Mouse (Mus musculus) kidney, adult 2 months (tissue): Measurements from ENCODE around the gene Rbms1.

Experiments used
- CTCF ChIP-seq: fragments of 200-500 bp; conservative IDR thresholded peaks from 2 replicates; pipeline ENCODE4 v1.5.1; 2011; ENCODE audit warnings: low read depth, mild to moderate bottlenecking, control low read depth, low read length, moderate library complexity, mixed read lengths; ENCODE audit not compliant: insufficient read depth, insufficient read length
- POLR2A ChIP-seq: fragments of 200-500 bp; IDR thresholded peaks from one replicate; pipeline ENCODE4 v1.6.1; 2011; ENCODE audit warnings: low read depth, low read length, control low read depth

- TF ChIP-seq POLR2A (no peak), CTCF (peak; percentile 38)
Observed at GRCm38 (mm10) chr2:60748585-60748984, 214.4 kb downstream of the Rbms1 start.
